Mouse (Mus musculus) frontal cortex, adult 2 months (tissue): ENCODE measurements around the gene Adpgk. TPM values are rescaled to one million over a fixed set of nuclear protein-coding genes. Genes with fewer than 3 reads are reported as not detected.
A peak's percentile ranks its signal among the peaks of the same experiment; 100 is the strongest.
"Not testable (repeated sequence)": the region's sequence is repeated elsewhere in the genome, so short reads cannot be mapped to it uniquely, and the experiment has no call there.

Experiments
- DNase-seq, 2 experiments: peaks; one replicate each; pipeline ENCODE4 v3.0.0; 2022; ENCODE audit warnings: low spot score in 1 of 2; ENCODE audit errors: extremely low spot score in 1 of 2
- polyA plus RNA-seq: library from polyadenylated mRNA; depleted of rRNA; stranded (reverse); fragments of >200 nt; gene quantifications from 2 replicates; pipeline ENCODE4 v1.2.3, GENCODE M21; 2012

Gene Adpgk
- polyA plus RNA-seq, 1 experiment: 18.0 TPM

GRCm38 (mm10) chr9:59288685-59289410 is 2.5 kb upstream of the Adpgk start:
- DNase-seq: no peak

GRCm38 (mm10) chr9:59289529-59290115 is 1.7 kb upstream of the Adpgk start:
- DNase-seq: no peak

- no peak for DNase-seq
Observed at GRCm38 (mm10) chr9:59291688-59292492, 532 bp downstream of the Adpgk start.

- no peak for DNase-seq
Observed at GRCm38 (mm10) chr9:59292493-59292875, 1.1 kb downstream of the Adpgk start.

GRCm38 (mm10) chr9:59296419-59296818 is 5.1 kb downstream of the Adpgk start:
- no peak for DNase-seq

GRCm38 (mm10) chr9:59307890-59308289 is 16.5 kb downstream of the Adpgk start:
- DNase-seq: no peak

- no peak for DNase-seq
Observed at GRCm38 (mm10) chr9:59310582-59311283, 19.4 kb downstream of the Adpgk start.

- no peak for DNase-seq
Observed at GRCm38 (mm10) chr9:59311284-59311670, 19.9 kb downstream of the Adpgk start.

- no peak for DNase-seq
Observed at GRCm38 (mm10) chr9:59316206-59316605, 24.8 kb downstream of the Adpgk start.

DNA sequence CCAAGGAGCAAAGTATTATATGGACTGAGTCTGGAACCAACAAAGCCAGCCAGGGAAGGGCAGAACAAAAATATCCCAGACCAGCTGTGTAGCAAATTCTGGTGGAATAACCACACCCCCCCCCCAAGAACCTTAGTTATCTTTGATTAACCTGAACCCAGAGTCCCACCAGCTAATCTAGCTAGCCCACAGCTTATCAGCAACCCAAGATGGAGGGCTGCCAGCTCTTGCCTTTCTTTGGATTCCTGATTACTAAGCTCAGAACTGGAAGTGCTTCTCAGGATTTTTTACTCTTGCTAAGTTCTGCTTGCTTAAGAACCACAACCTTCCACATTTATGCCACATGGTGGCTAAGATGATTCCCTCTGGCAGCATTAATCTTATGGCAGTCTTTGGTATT is 33.0 kb downstream of the Adpgk start:
- DNase-seq: no peak

GRCm38 (mm10) chr9:59330055-59330454 is 38.7 kb downstream of the Adpgk start:
- no peak for DNase-seq

GRCm38 (mm10) chr9:59336539-59336938 is 45.2 kb downstream of the Adpgk start:
- no peak for DNase-seq

DNA sequence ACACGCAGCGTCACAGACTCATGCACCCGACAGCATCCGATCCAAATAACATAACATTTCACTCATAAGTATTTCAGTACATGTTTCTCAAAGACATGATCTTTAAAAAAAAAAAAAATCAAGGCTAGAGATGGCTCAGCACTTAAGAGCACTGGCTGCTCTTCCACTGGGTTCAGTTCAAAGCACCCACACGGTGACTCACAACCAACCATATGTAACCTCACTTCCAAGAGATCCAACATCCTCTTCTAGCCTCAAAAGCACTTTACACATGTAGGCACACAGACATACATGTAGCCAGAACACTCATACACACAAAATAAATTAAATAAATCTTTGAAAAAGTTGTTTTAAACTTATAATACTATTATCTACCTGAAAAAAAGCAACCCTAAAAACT is 46.5 kb downstream of the Adpgk start:
- peak in 1 of 2 experiments; percentile 14 for DNase-seq

DNA sequence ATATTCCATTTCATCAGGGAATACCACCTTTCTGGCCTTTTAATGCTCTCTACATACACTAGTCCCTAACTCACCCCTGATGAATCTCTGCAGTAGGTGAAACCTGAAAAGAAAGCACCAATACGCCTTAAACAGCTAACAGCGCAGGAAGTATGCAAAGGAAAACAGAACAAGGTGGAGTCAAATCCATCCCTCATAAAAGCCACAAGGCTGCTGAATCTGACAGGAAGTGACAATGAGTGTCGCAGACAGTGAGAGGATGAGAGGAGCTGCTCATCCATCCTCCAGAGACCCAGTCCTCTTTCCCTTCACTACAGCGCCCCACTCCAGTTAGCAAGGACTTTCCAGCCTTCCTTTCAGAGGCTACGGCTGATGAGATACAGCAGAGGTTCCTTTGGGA is 47.1 kb downstream of the Adpgk start:
- no peak for DNase-seq

DNA sequence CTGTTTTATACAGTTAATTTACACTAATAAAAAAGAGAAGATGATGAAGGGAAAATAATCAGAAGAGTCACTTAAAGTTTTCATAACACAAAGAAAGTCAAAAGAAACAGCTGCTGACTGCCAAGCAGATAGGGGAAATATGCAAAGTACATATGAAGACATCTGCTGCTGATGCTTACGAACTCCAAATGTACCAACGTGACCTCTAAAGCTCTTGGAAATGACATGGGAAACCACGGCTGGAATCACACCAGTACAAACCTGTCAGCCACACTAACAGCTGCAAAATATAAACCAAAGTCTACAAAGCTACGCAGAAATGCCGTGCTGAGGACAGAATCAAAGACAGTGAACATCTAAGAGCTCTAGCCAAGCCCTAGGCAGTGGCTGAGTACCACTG is 47.7 kb downstream of the Adpgk start:
- no peak for DNase-seq

GRCm38 (mm10) chr9:59340002-59340401 is 48.6 kb downstream of the Adpgk start:
- DNase-seq: peak in 1 of 2 experiments; percentile 19

- no peak for DNase-seq
Observed at GRCm38 (mm10) chr9:59346176-59346575, 54.8 kb downstream of the Adpgk start.

- peak in 1 of 2 experiments; percentile 11 for DNase-seq
Observed at GRCm38 (mm10) chr9:59352586-59353252, 61.4 kb downstream of the Adpgk start.

GRCm38 (mm10) chr9:59353253-59353639 is 61.9 kb downstream of the Adpgk start, which contains the start of gene Bbs4:
Bbs4 (minus strand) TSS chr9:59353508.
- peak; percentile 75 to 92 for DNase-seq

DNA sequence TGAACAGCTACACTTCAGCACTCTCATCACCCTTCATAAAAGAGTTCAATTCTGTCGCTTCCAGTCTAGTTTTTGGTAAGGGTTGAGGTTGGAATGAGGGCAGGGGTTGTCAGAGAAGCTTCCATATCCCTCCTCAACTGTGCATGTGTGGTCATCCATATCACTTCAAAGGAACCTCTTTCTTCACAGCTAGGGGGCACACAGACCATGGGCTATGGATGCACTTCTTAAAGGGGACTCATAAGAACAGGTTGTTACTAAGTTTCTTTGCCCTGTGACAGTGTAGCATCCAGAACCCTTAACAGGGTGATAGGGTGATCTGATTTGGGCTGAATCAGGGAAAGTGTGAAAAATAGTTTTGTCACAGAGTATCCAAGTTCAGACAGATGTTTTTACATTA is 66.7 kb downstream of the Adpgk start:
- DNase-seq: not testable (repeated sequence)
